Mouse (Mus musculus) limb, embryonic 11.5 days (tissue): Measurements from ENCODE around the gene Sipa1l2. TPM values are rescaled to one million over a fixed set of nuclear protein-coding genes. Genes with fewer than 3 reads are reported as not detected.

Source experiments
- ATAC-seq: fragments of 200-750 bp; cut with Nextera tagmentation; 2 replicates; pipeline ENCODE4 v1.8.0; 2017; ENCODE audit warnings: low read depth; ENCODE audit not compliant: insufficient number of reproducible peaks, low FRiP score, low TSS enrichment
- DNase-seq: peaks from one replicate; pipeline ENCODE4 v3.0.0-alpha.2; 2015; ENCODE audit warnings: low spot score
- H3K27ac ChIP-seq: fragments of 300-500 bp; sonication (generic); replicated peaks from 2 replicates; pipeline ENCODE4 v1.5.1; 2014; ENCODE audit warnings: low read depth, mild to moderate bottlenecking, low read length
- H3K27me3 ChIP-seq: fragments of 300-500 bp; sonication (generic); 2 replicates; pipeline ENCODE4 v1.6.1; 2014; ENCODE audit warnings: mild to moderate bottlenecking, low read length, mixed read lengths; ENCODE audit not compliant: control insufficient read depth, insufficient read depth
- H3K36me3 ChIP-seq: fragments of 300-500 bp; sonication (generic); 2 replicates; pipeline ENCODE4 v1.6.1; 2014; ENCODE audit warnings: mild to moderate bottlenecking, low read length, moderate library complexity, mixed read lengths; ENCODE audit not compliant: control insufficient read depth, insufficient read depth
- H3K4me1 ChIP-seq: fragments of 300-500 bp; sonication (generic); 2 replicates; pipeline ENCODE4 v1.6.1; 2014; ENCODE audit warnings: low read length, mixed read lengths; ENCODE audit not compliant: control insufficient read depth, insufficient read depth
- H3K4me2 ChIP-seq: fragments of 300-500 bp; sonication (generic); 2 replicates; pipeline ENCODE4 v1.6.1; 2014; ENCODE audit warnings: low read depth, mild to moderate bottlenecking, moderate library complexity; ENCODE audit not compliant: severe bottlenecking
- H3K4me3 ChIP-seq: fragments of 300-500 bp; sonication (generic); 2 replicates; pipeline ENCODE4 v1.5.1; 2014; ENCODE audit warnings: low read depth, low read length
- H3K9ac ChIP-seq: fragments of 300-500 bp; sonication (generic); 2 replicates; pipeline ENCODE4 v1.6.1; 2014; ENCODE audit warnings: mild to moderate bottlenecking, low read length
- H3K9me3 ChIP-seq: fragments of 300-500 bp; sonication (generic); 2 replicates; pipeline ENCODE4 v1.6.1; 2016; ENCODE audit warnings: low read length; ENCODE audit not compliant: control insufficient read depth
- WGBS: fragments of 180-500 bp; shearing (Covaris S2); extraction: QIAGEN DNeasy Blood & Tissue Kit; methylation state at CpG from one replicate; pipeline ENCODE4 v1.1.7; 2014; 5-methylcytosine and 5-hydroxymethylcytosine counted together
- polyA plus RNA-seq: library from polyadenylated mRNA; unstranded; fragments of >200 nt; fragmentation: Nextera tagmentation; extraction: Ambion mirVana; gene quantifications from 2 replicates; pipeline ENCODE4 v1.2.1, GENCODE M21; 2014

Sipa1l2 gene
- polyA plus RNA-seq, 1 experiment from 2014 or later = 8.5 TPM

- no peak for ATAC-seq
- peak; percentile 59 for DNase-seq
- 67% methylated on average over 12 of the region's 12 CpGs for WGBS
- no peak overlapping the region for H3K4me3 ChIP-seq
- H3K27ac ChIP-seq = no peak overlapping the region
- no peak overlapping the region; the same call in 1 of the 2 replicates for H3K4me2 ChIP-seq
- no peaks in the 10 kb centered on the region for H3K36me3 ChIP-seq
- no peaks in the 10 kb centered on the region for H3K27me3 ChIP-seq
- H3K9me3 ChIP-seq = peaks cover 3% of the 10 kb centered on the region; the same call in 1 of the 2 replicates
- H3K4me1 ChIP-seq = 0 out of 2 replicates have a peak, but pooled peaks cover 3% of the 10 kb centered on the region
- no peak overlapping the region for H3K9ac ChIP-seq
Measured at GRCm38 (mm10) chr8:125570835-125571465, 1.3 kb upstream of the Sipa1l2 start.

GRCm38 (mm10) chr8:125570389-125570788 is 781 bp upstream of the Sipa1l2 start:
- Histone ChIP-seq H3K9me3 (peaks cover 3% of the 10 kb centered on the region; the same call in 1 of the 2 replicates), H3K27ac (no peak overlapping the region), H3K36me3 (no peaks in the 10 kb centered on the region), H3K4me3 (peak overlapping the region; percentile 47), H3K4me2 (peak overlapping the region; percentile 97), H3K9ac (peak overlapping the region; percentile 58), H3K27me3 (no peaks in the 10 kb centered on the region), H3K4me1 (0 out of 2 replicates have a peak, but pooled peaks cover 3% of the 10 kb centered on the region)
- DNase-seq (no peak), ATAC-seq (no peak)
- 15% methylated on average over 13 of the region's 13 CpGs for WGBS

DNA sequence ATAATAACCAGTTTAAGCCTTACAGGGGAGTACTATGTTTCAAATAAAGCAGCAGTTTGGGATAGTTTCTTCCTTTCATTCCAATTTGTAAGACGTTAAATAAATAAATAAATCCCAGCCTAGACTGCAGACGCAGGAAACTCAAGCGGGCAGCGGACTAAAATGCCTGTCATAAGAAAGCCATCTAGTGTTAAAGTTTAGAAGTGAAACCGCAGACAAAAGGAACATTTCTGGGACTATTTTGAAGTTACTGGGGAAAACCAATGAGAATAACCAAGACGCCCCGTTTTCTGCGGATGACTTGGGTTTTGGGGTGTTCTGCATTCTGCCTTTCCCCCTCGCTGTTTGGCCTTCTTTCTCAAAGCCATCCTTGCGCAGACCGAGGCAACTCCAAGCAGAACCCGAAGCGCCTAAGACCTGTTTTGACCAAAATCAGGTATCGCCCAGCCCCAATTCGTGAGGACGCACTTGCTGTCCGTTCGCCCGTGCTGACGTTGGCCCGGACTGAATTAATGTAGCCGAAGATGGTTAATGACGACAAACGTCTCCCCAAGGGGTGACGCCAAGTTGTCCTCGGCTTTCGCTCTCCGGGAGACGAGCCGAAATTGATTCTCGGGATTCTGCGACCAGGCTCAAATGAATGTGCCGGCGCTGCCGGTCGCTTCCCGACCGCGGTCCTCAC is 616 bp downstream of the Sipa1l2 start:
- Histone ChIP-seq H3K9me3 (peaks cover 3% of the 10 kb centered on the region; the same call in 1 of the 2 replicates), H3K4me3 (peak overlapping the region; percentile 76), H3K4me2 (peak overlapping the region; percentile 97), H3K27ac (no peak overlapping the region), H3K4me1 (0 out of 2 replicates have a peak, but pooled peaks cover 3% of the 10 kb centered on the region), H3K36me3 (no peaks in the 10 kb centered on the region), H3K9ac (peak overlapping the region; percentile 78), H3K27me3 (no peaks in the 10 kb centered on the region)
- under 1% methylated on average over 39 of the region's 39 CpGs for WGBS
- ATAC-seq (no peak), DNase-seq (peak; percentile 65)

DNA sequence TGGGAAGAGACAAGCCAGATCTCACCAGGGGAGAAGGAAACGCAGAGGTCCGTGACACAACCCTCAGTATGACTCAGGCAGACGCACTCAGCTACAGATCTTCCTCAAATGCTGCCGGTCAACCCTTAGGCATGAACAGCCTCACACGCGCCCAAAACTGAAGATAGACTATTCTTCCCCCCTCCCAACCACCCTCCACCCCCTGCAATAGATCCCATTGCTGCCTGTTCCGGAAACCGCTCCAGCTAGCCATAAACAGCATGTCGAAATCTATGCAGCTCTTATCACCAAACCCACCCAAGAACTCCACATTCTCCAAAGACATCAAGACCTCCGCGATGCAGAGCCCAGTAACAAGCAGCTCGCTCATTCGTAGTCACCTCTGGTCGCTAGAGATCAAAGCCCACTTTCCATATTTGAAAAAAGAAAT is 1.2 kb downstream of the Sipa1l2 start:
- H3K4me1 ChIP-seq = 0 out of 2 replicates have a peak, but pooled peaks cover 3% of the 10 kb centered on the region
- DNase-seq (peak; percentile 47), ATAC-seq (no peak)
- H3K4me3 ChIP-seq = peak overlapping the region; percentile 76
- H3K4me2 ChIP-seq = peak overlapping the region; percentile 97
- peaks cover 3% of the 10 kb centered on the region; the same call in 1 of the 2 replicates for H3K9me3 ChIP-seq
- 5% methylated on average over 14 of the region's 14 CpGs for WGBS
- no peaks in the 10 kb centered on the region for H3K27me3 ChIP-seq
- no peak overlapping the region for H3K9ac ChIP-seq
- no peaks in the 10 kb centered on the region for H3K36me3 ChIP-seq
- no peak overlapping the region for H3K27ac ChIP-seq

DNA sequence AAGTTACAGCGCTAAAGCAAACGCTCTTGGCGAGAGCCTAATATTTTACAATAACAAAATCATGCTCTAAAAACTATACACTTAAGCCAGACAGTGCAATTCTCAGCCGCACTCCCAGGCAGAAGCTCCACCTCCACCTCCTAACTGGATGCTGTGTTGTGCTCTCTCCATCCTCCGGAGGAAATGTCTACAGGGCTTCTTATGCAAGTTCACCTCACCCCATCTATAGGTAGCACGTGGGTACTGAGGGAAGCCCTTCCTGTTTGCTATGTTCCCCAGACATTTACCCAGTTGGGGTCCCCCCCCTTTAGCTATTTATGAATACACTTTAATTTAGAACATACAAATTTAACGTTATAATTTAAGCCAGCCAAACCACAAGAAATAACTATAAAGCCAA is 2.0 kb downstream of the Sipa1l2 start:
- no peak overlapping the region for H3K9ac ChIP-seq
- no peak overlapping the region for H3K4me3 ChIP-seq
- H3K4me1 ChIP-seq = 0 out of 2 replicates have a peak, but pooled peaks cover 9% of the 10 kb centered on the region
- H3K36me3 ChIP-seq = no peaks in the 10 kb centered on the region
- no peak for ATAC-seq
- no peaks in the 10 kb centered on the region for H3K27me3 ChIP-seq
- DNase-seq = no peak
- H3K4me2 ChIP-seq = no peak overlapping the region
- WGBS = 63% methylated on average over 7 of the region's 7 CpGs
- H3K27ac ChIP-seq = no peak overlapping the region
- H3K9me3 ChIP-seq = peaks cover 3% of the 10 kb centered on the region; the same call in 1 of the 2 replicates

DNA sequence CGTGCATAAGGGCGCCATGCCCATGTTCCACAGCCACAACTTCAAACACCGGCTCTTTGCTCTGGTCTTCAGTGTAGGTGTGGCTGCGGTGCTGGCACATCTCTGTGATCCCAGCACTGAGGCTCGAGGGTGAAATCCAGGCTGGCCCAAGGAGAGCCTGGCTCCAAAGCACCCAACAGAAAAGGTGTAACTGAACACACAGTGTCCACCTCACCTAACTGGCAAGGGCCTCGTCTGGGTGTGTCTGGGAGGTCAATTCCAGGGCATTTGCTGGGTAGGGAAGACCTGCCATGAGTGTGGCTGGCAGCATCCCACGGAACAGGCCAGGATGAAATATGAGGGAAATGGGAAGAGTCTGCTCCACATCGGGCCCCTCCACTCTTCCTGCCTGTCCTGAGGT is 6.7 kb downstream of the Sipa1l2 start:
- Histone ChIP-seq H3K27ac (no peak overlapping the region), H3K4me1 (peaks cover 22% of the 10 kb centered on the region), H3K9me3 (no peaks in the 10 kb centered on the region), H3K36me3 (no peaks in the 10 kb centered on the region), H3K27me3 (no peaks in the 10 kb centered on the region), H3K4me3 (no peak overlapping the region), H3K4me2 (no peak overlapping the region), H3K9ac (no peak overlapping the region)
- WGBS = 87% methylated on average over 8 of the region's 8 CpGs
- ATAC-seq = no peak
- DNase-seq = no peak

DNA sequence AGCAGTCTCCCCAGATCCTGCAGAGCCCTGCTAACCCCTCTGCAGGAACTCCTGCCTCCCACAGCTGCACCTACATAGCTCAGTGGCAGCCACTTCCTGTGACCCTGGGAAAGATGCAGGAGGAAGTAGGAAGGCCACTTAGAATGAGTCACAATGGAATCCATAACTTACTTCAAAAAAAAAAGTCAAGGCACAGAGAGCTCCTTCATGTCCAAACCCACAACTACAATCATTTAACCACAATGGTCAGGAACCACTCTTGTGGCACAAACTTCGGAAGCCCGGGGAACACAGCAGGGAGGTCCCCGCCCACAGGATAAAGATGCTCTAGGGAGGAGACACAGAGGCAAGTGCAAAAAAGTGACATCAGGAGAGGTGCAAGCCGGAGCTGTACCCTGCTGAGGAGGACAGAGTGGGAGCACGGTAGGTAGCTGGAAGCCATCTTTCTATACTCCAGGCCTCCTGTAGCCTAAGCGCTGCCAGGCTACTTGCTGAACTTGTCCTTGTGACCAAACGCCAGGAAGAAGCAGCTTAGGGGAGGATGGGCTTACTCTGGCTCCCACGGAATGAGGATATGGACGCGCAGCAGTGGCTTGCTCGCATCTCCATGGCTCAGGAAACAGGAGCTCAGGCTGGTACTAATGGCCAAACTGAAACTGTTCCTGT is 8.7 kb downstream of the Sipa1l2 start:
- H3K4me1 ChIP-seq = peaks cover 32% of the 10 kb centered on the region
- no peak overlapping the region for H3K27ac ChIP-seq
- DNase-seq (no peak), ATAC-seq (no peak)
- H3K36me3 ChIP-seq = no peaks in the 10 kb centered on the region
- 67% methylated on average over 11 of the region's 11 CpGs for WGBS
- H3K4me2 ChIP-seq = no peak overlapping the region
- no peaks in the 10 kb centered on the region for H3K9me3 ChIP-seq
- H3K27me3 ChIP-seq = no peaks in the 10 kb centered on the region
- H3K4me3 ChIP-seq = no peak overlapping the region
- H3K9ac ChIP-seq = no peak overlapping the region

DNA sequence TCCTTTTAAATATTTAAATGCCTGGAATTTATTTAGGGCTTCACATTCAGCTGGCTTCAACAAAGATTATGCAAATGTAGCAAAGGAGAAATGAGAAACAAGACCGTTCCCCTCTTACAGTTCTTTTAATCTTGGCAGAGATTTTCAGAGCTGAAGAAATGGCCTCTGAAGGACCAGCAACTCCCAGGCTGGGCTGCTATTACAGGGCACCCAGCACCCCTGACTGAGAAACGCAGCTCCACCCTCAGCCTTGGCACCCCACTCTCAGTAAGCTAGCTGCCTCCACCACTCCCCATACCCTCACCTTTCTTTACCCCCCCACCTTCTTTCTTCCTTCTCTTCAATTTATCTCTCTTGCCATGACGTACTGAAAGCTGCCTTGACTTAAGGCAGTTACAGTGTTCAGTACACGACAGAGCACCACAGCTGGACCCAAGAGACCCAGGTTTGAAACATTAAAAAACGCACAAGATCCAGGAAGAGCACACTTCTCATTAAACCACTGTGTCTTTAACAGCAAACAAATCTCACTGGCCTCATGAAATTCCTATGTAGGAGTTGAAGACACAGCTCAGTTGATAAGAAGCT is 10.4 kb downstream of the Sipa1l2 start:
- DNase-seq (no peak), ATAC-seq (no peak)
- Histone ChIP-seq H3K4me3 (no peak overlapping the region), H3K9me3 (no peaks in the 10 kb centered on the region), H3K27me3 (no peaks in the 10 kb centered on the region), H3K9ac (no peak overlapping the region), H3K36me3 (no peaks in the 10 kb centered on the region), H3K27ac (no peak overlapping the region), H3K4me2 (peak overlapping the region; percentile 32; the same call in 1 of the 2 replicates), H3K4me1 (peaks cover 32% of the 10 kb centered on the region)
- 72% methylated on average over 5 of the region's 5 CpGs for WGBS
